Comparison of ENCODE assay signal across 9 mouse cellular contexts in the genomic region with DNA sequence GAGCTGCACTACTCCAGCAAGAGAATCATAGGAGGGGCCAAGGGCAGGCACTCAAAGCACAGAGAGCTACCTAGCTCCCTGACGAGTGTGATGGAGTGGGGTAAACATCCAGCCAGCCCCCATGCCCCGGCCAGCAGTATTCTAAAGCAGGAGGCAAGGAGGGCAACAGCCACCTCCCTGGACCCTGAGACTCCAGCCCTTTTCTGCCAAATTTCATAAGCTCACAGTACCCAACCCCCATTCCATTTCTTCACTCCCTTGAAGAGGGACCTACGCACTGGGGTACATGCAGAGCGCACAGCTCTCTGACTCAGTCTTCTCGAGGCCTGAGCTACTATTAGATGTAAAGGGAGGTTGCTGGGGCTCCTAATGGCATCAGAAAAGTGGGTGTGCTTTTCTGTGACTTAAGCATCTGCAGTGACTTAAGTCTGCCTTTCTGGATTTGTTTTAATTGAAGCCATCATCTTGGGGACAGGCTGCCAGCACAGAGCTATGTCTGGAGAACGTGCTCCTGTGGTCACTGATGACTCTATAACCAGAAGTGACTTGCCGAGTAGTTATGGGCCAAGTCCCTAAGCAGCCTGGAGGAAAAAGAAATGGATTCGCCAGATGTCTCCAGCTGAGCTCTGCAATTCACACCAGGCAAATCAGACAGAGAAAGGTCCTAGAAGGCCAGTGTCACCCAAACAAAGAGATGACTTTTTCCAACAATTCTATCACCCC. TPM values are rescaled to one million over a fixed set of nuclear protein-coding genes. Genes with fewer than 3 reads are reported as not detected.
DNase-seq lines count a peak whose midpoint lies in the region; ATAC-seq and TF ChIP-seq lines count a peak whose summit lies in the region.
"Had no signal": no experiment of that assay in that cellular context is flagged by ENCODE, and none has a peak within 500 bp of the region (broad histone marks: within the 10 kb centered on the region; RNA-seq: fewer than 3 reads in every experiment).

No protein-coding gene starts in this region.

- TF ChIP-seq CTCF in liver, adult 2 months (IDR thresholded peaks at IDR 0.05; ENCODE audit: low read depth, low read length) = no peak
- TF ChIP-seq CTCF in olfactory bulb, adult 2 months (IDR thresholded peaks at IDR 0.05; ENCODE audit: insufficient read depth, low read depth, low read length) = no peak

- H3K79me2 ChIP-seq in liver, adult 2 months (ENCODE audit: control insufficient read depth, insufficient read depth, low read length) = no peaks in the 10 kb centered on the region

- 0 out of 2 replicates have a peak overlapping the region, but pooled peaks have one; percentile 19 for H3K27ac ChIP-seq in liver, adult 2 months (replicated peaks; ENCODE audit: insufficient read depth, low read depth, low read length)
- H3K27ac ChIP-seq in forebrain, embryonic 15.5 days (replicated peaks) = peak overlapping the region; percentile 71
- H3K27ac ChIP-seq in hindbrain, embryonic 14.5 days = peak overlapping the region; percentile 71
- H3K27ac ChIP-seq in olfactory bulb, adult 2 months (ENCODE audit: insufficient read depth, low read depth, low read length) = peak overlapping the region; percentile 99
- H3K27ac ChIP-seq: macrophage had no signal

- ATAC-seq in forebrain, embryonic 15.5 days (replicated peaks) = no peak
- no peak for ATAC-seq in hindbrain, embryonic 14.5 days (ENCODE audit: low FRiP score)

- H3K27me3 ChIP-seq in liver, adult 2 months (ENCODE audit: control insufficient read depth, insufficient read depth, low read length) = no peaks in the 10 kb centered on the region
- no peaks in the 10 kb centered on the region for H3K27me3 ChIP-seq in forebrain, embryonic 15.5 days
- H3K27me3 ChIP-seq in hindbrain, embryonic 14.5 days (ENCODE audit: control insufficient read depth, insufficient read depth, low read length) = no peaks in the 10 kb centered on the region

- WGBS in liver, adult 2 months = 78% methylated on average over 8 of the region's 8 CpGs
- WGBS in forebrain, embryonic 15.5 days = 77% methylated on average over 8 of the region's 8 CpGs
- 72% methylated on average over 8 of the region's 8 CpGs for WGBS in hindbrain, embryonic 14.5 days
- 31% methylated on average over 8 of the region's 8 CpGs for whole genome bisulfite sequencing in olfactory bulb, adult 2 months

- peaks cover 4% of the 10 kb centered on the region for H3K4me1 ChIP-seq in liver, adult 2 months (ENCODE audit: control insufficient read depth, insufficient read depth, low read length)
- peaks cover 14% of the 10 kb centered on the region for H3K4me1 ChIP-seq in forebrain, embryonic 15.5 days
- peaks cover 24% of the 10 kb centered on the region for H3K4me1 ChIP-seq in hindbrain, embryonic 14.5 days (replicated peaks; ENCODE audit: control insufficient read depth, insufficient read depth, low read length)
- H3K4me1 ChIP-seq in olfactory bulb, adult 2 months (ENCODE audit: control insufficient read depth, insufficient read depth, low read length) = peaks cover 34% of the 10 kb centered on the region

- peak; percentile 9 for DNase-seq in liver, adult 2 months (ENCODE audit: extremely low read depth, low read depth, low spot score)
- DNase-seq in liver = no peak
- no peak for DNase-seq in hindbrain, embryonic 14.5 days (ENCODE audit: low spot score)
- no peak for DNase-seq in retina, postnatal 1 day
- no peak for DNase-seq in cerebellum, adult 8-10 months
- DNase-seq in urinary bladder, adult 18-20 months (ENCODE audit: low spot score in 2 of 2) = no peak

- TF ChIP-seq POLR2A in liver, adult 2 months (IDR thresholded peaks at IDR 0.05; ENCODE audit: extremely low read depth, insufficient read depth, low read length) = no peak
- no peak for TF ChIP-seq POLR2A in olfactory bulb, adult 2 months (IDR thresholded peaks at IDR 0.05; ENCODE audit: insufficient read depth, low read depth, low read length)

- no peak overlapping the region for H3K4me2 ChIP-seq in forebrain, embryonic 15.5 days (replicated peaks)
- H3K4me2 ChIP-seq in hindbrain, embryonic 14.5 days (replicated peaks) = no peak overlapping the region

- no peak overlapping the region for H3K9ac ChIP-seq in liver, adult 2 months (ENCODE audit: low read depth, low read length)
- H3K9ac ChIP-seq in forebrain, embryonic 15.5 days (replicated peaks) = no peak overlapping the region
- no peak overlapping the region for H3K9ac ChIP-seq in hindbrain, embryonic 14.5 days

- no peak overlapping the region for H3K4me3 ChIP-seq in liver, adult 2 months (ENCODE audit: insufficient read depth, low read depth, low read length)
- no peak overlapping the region for H3K4me3 ChIP-seq in forebrain, embryonic 15.5 days
- no peak overlapping the region for H3K4me3 ChIP-seq in hindbrain, embryonic 14.5 days (replicated peaks; ENCODE audit: low read length)
- H3K4me3 ChIP-seq in olfactory bulb, adult 2 months (ENCODE audit: insufficient read depth, low read depth, low read length) = no peak overlapping the region

- no peaks in the 10 kb centered on the region for H3K9me3 ChIP-seq in forebrain, embryonic 15.5 days
- no peaks in the 10 kb centered on the region for H3K9me3 ChIP-seq in hindbrain, embryonic 14.5 days (ENCODE audit: control insufficient read depth, low read length)

- no peaks in the 10 kb centered on the region for H3K36me3 ChIP-seq in liver, adult 2 months (ENCODE audit: control insufficient read depth, insufficient read depth, low read length)
- H3K36me3 ChIP-seq in forebrain, embryonic 15.5 days = no peaks in the 10 kb centered on the region
- H3K36me3 ChIP-seq in hindbrain, embryonic 14.5 days (replicated peaks; ENCODE audit: control insufficient read depth, insufficient read depth) = no peaks in the 10 kb centered on the region

RNA-seq across cellular contexts. Expression of gene Fmnl3, which starts 26.0 kb away (rescaled TPM):
- 1.3 and 2.5 TPM in 2 replicates for total RNA-seq in liver, adult 2 months (2014; rRNA removed)
- 1.7 and 2.2 TPM in 2 replicates for polyA plus RNA-seq in liver, adult 2 months (2012; rRNA removed)
- polyA plus RNA-seq in forebrain, embryonic 15.5 days (2015; fragmentation: Nextera tagmentation; extraction: Ambion mirVana) = 9.9 and 10.2 TPM in 2 replicates
- 9.0 and 9.2 TPM in 2 replicates for polyA plus RNA-seq in hindbrain, embryonic 14.5 days (2014; fragmentation: Nextera tagmentation; extraction: Ambion mirVana)
- polyA plus RNA-seq in olfactory bulb, adult 2 months (2012; ENCODE audit: insufficient read depth, insufficient read length, low replicate concordance, missing spikeins) = not detected in 2 replicates

RNA-seq across cellular contexts. Expression of gene Tmbim6, which starts 48.4 kb away (rescaled TPM):
- 699 and 816 TPM in 2 replicates for total RNA-seq in liver, adult 2 months (2014; rRNA removed)
- 2,160 and 2,362 TPM in 2 replicates for polyA plus RNA-seq in liver, adult 2 months (2012; rRNA removed)
- polyA plus RNA-seq in forebrain, embryonic 15.5 days (2015; fragmentation: Nextera tagmentation; extraction: Ambion mirVana) = 250 and 263 TPM in 2 replicates
- polyA plus RNA-seq in hindbrain, embryonic 14.5 days (2014; fragmentation: Nextera tagmentation; extraction: Ambion mirVana) = 262 and 272 TPM in 2 replicates
- polyA plus RNA-seq in olfactory bulb, adult 2 months (2012; ENCODE audit: insufficient read depth, insufficient read length, low replicate concordance, missing spikeins) = 839 TPM in 1 of 2 replicates, not detected in the other

RNA-seq across cellular contexts. Expression of gene Fam186b, which starts 48.6 kb away (rescaled TPM):
- total RNA-seq in liver, adult 2 months (2014; rRNA removed) = under 0.01 TPM in 1 of 2 replicates, not detected in the other
- polyA plus RNA-seq in liver, adult 2 months (2012; rRNA removed) = 0.02 TPM in 1 of 2 replicates, not detected in the other
- polyA plus RNA-seq in forebrain, embryonic 15.5 days (2015; fragmentation: Nextera tagmentation; extraction: Ambion mirVana) = 0.23 and 0.31 TPM in 2 replicates
- polyA plus RNA-seq in hindbrain, embryonic 14.5 days (2014; fragmentation: Nextera tagmentation; extraction: Ambion mirVana) = 0.39 and 0.81 TPM in 2 replicates
- not detected in 2 replicates for polyA plus RNA-seq in olfactory bulb, adult 2 months (2012; ENCODE audit: insufficient read depth, insufficient read length, low replicate concordance, missing spikeins)
- polyA plus RNA-seq: macrophage had no signal

RNA-seq across cellular contexts. Expression of gene Prpf40b, which starts 49.4 kb away (rescaled TPM):
- 7.9 and 8.6 TPM in 2 replicates for total RNA-seq in liver, adult 2 months (2014; rRNA removed)
- 15.8 and 27.9 TPM in 2 replicates for polyA plus RNA-seq in liver, adult 2 months (2012; rRNA removed)
- 111 and 115 TPM in 2 replicates for polyA plus RNA-seq in forebrain, embryonic 15.5 days (2015; fragmentation: Nextera tagmentation; extraction: Ambion mirVana)
- 84.7 and 89.6 TPM in 2 replicates for polyA plus RNA-seq in hindbrain, embryonic 14.5 days (2014; fragmentation: Nextera tagmentation; extraction: Ambion mirVana)
- polyA plus RNA-seq in olfactory bulb, adult 2 months (2012; ENCODE audit: insufficient read depth, insufficient read length, low replicate concordance, missing spikeins) = not detected in 2 replicates

Comparison
In these comparisons a context has a peak if more than half of its experiments do, and no peak if none do; other contexts are left out.
1. H3K27ac ChIP-seq: peak in every context shown above with its lines; median percentile 99 in olfactory bulb, adult 2 months; 71 in forebrain, embryonic 15.5 days; 71 in hindbrain, embryonic 14.5 days; 19 in liver, adult 2 months.